Mouse (Mus musculus) liver, embryonic 14.5 days (tissue): ENCODE data around the gene Dot1l.

Source experiments
- CTCF ChIP-seq: IDR thresholded peaks from 2 replicates; pipeline ENCODE4 v1.5.1; 2016; ENCODE audit warnings: antibody characterized with exemption, low read depth, control low read depth
- EP300 ChIP-seq: IDR thresholded peaks from 2 replicates; pipeline ENCODE4 v1.6.1; 2016; ENCODE audit warnings: antibody characterized with exemption, low read depth

DNA sequence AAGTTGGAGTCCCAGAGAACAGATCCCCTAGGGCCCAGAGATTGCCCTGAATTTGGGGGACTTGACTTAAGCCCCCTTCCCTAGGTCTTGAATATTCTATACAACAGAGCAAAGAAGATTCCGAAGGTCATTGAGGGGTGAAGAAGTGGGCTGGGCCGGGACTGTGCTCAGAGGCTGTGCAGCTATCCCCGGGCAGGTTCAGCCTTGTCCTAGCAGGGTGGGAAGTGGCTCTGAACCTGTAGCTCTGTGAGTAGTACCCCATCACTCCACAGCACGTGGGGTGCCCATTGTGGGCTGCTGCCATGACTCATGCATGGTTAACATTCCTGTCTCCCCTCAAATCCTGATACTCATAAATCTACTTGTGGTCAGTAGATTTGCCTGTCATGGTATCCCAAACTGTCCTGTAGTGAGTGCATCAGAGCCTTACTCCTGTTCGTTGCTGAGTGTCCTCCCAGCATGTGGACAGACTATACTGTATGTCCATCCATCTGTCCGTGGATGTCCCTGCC is 21.4 kb downstream of the Dot1l start:
- no peak for TF ChIP-seq CTCF
- TF ChIP-seq EP300: no peak
